Comparison of ENCODE assay signal across 8 mouse cellular contexts in genomic region chr6:29526281-29527251, GRCm38 (mm10). TPM values are rescaled to one million over a fixed set of nuclear protein-coding genes. Genes with fewer than 3 reads are reported as not detected.
DNase-seq lines count a peak whose midpoint lies in the region; ATAC-seq and TF ChIP-seq lines count a peak whose summit lies in the region.

Irf5 (plus strand) TSS chr6:29526625.

- no peak for DNase-seq in left cerebral cortex, adult 2 months (ENCODE audit: extremely low spot score in 1 of 2, low spot score in 2 of 2)
- DNase-seq in left cerebral cortex, adult 18-20 months (ENCODE audit: low spot score in 2 of 2) = no peak
- peak; percentile 40 to 57 for DNase-seq in adrenal gland, postnatal 36 days
- peak; percentile 52 for DNase-seq in naive thymus-derived CD4-positive, alpha-beta T cell, adult 2 months (ENCODE audit: low read depth)
- no peak for DNase-seq in layer of hippocampus, adult 9-10 months (ENCODE audit: low spot score)
- DNase-seq in layer of hippocampus, adult 18-20 months (ENCODE audit: low spot score in 2 of 2) = no peak

- intact Hi-C loops in left cerebral cortex, adult 2 months (cut with DNase I) = no loop called here

- no peaks in the 10 kb centered on the region for H3K9me3 ChIP-seq in heart, embryonic 14.5 days (ENCODE audit: control insufficient read depth, low read length)
- no peaks in the 10 kb centered on the region for H3K9me3 ChIP-seq in limb, embryonic 12.5 days

- peak within 1 kb of the TSS; percentile 91 for H3K4me2 ChIP-seq in heart, embryonic 14.5 days (ENCODE audit: low read length)
- H3K4me2 ChIP-seq in limb, embryonic 12.5 days = peak within 1 kb of the TSS; percentile 99

- peak within 1 kb of the TSS; percentile 28; the same call in 1 of the 2 replicates for H3K27ac ChIP-seq in left cerebral cortex, adult 2 months
- no peak within 1 kb of the TSS for H3K27ac ChIP-seq in heart, embryonic 14.5 days (replicated peaks in 1 of 2; ENCODE audit: control insufficient read depth in 1 of 2, insufficient read depth in 1 of 2, low read depth in 2 of 2, low read length in 2 of 2)
- H3K27ac ChIP-seq in limb, embryonic 12.5 days = no peak within 1 kb of the TSS

- WGBS in heart, embryonic 14.5 days = under 1% methylated on average over 79 of the region's 96 CpGs
- under 1% methylated on average over 92 of the region's 96 CpGs for WGBS in limb, embryonic 12.5 days

- H3K9ac ChIP-seq in heart, embryonic 14.5 days (ENCODE audit: low read length) = peak within 1 kb of the TSS; percentile 70
- H3K9ac ChIP-seq in limb, embryonic 12.5 days (replicated peaks) = peak within 1 kb of the TSS; percentile 66

- H3K36me3 ChIP-seq in heart, embryonic 14.5 days (ENCODE audit: control insufficient read depth, insufficient read depth, low read length) = no peaks in the 10 kb centered on the region
- no peaks in the 10 kb centered on the region for H3K36me3 ChIP-seq in limb, embryonic 12.5 days

- peaks cover 29 to 34% of the 10 kb centered on the region in 2 experiments for H3K4me1 ChIP-seq in heart, embryonic 14.5 days (ENCODE audit: control insufficient read depth in 2 of 2, insufficient read depth in 2 of 2, low read length in 2 of 2)
- peaks cover 16% of the 10 kb centered on the region for H3K4me1 ChIP-seq in limb, embryonic 12.5 days (replicated peaks)

- H3K4me3 ChIP-seq in left cerebral cortex, adult 2 months = peak within 1 kb of the TSS; percentile 48
- H3K4me3 ChIP-seq in heart, embryonic 14.5 days (ENCODE audit: control insufficient read depth in 1 of 2, insufficient read depth in 1 of 2, low read depth in 1 of 2, low read length in 2 of 2) = peak within 1 kb of the TSS; percentile 60
- peak within 1 kb of the TSS; percentile 65 for H3K4me3 ChIP-seq in limb, embryonic 12.5 days (replicated peaks)

- H3K27me3 ChIP-seq in heart, embryonic 14.5 days (ENCODE audit: control insufficient read depth, insufficient read depth, low read length) = peaks cover 6% of the 10 kb centered on the region; the same call in 1 of the 2 replicates
- H3K27me3 ChIP-seq in limb, embryonic 12.5 days = peaks cover 56% of the 10 kb centered on the region

- no peak for TF ChIP-seq CTCF in left cerebral cortex, adult 2 months (IDR thresholded peaks at IDR 0.05)

- no peak; the same call in 1 of the 2 replicates for ATAC-seq in heart, embryonic 14.5 days (ENCODE audit: insufficient number of reproducible peaks, insufficient read depth, low FRiP score, low read depth)
- peak; percentile 35; the same call in 1 of the 2 replicates for ATAC-seq in limb, embryonic 12.5 days (ENCODE audit: insufficient number of reproducible peaks, insufficient read depth, low FRiP score, low TSS enrichment, low read depth)

RNA-seq across cellular contexts. Expression of gene Irf5, which starts in this region (rescaled TPM):
- 1 to 10 TPM; 4.0 to 4.4 TPM for total RNA-seq in left cerebral cortex, adult 2 months (2021)
- 1 to 10 TPM; 4.2 to 5.2 TPM for total RNA-seq in left cerebral cortex, adult 18-20 months (2021)
- total RNA-seq in adrenal gland, postnatal 36 days (2021) = 1 to 10 TPM; 4.4 to 4.9 TPM
- polyA plus RNA-seq in heart, embryonic 14.5 days (2014; fragmentation: Nextera tagmentation; extraction: Ambion mirVana) = 5.0 and 5.3 TPM in 2 replicates
- polyA plus RNA-seq in limb, embryonic 12.5 days (2016; fragmentation: Nextera tagmentation; extraction: Ambion mirVana) = 1.7 and 2.2 TPM in 2 replicates
- 1 to 10 TPM; 4.4 to 5.4 TPM for total RNA-seq in layer of hippocampus, adult 18-20 months (2021)

Comparison
In these comparisons a context has a peak if more than half of its experiments do, and no peak if none do; other contexts are left out.
1. DNase-seq: peak in adrenal gland, postnatal 36 days (2 of 2) and naive thymus-derived CD4-positive, alpha-beta T cell, adult 2 months (single experiment); none in left cerebral cortex, adult 2 months (0 of 2), left cerebral cortex, adult 18-20 months (0 of 2), layer of hippocampus, adult 9-10 months (single experiment) and layer of hippocampus, adult 18-20 months (0 of 2).
2. Peak in every context shown above with its lines, with median percentiles within 50 percentile points of each other: H3K4me3 ChIP-seq.